Mouse (Mus musculus) cerebellum, postnatal 25 days (tissue): ENCODE measurements around the gene Pde4a.

ENCODE experiments used
- DNase-seq, 2 experiments: peaks; one replicate each; pipeline ENCODE4 v3.0.0; 2021; ENCODE audit warnings: mixed read lengths in 2 of 2

Pde4a gene

DNA sequence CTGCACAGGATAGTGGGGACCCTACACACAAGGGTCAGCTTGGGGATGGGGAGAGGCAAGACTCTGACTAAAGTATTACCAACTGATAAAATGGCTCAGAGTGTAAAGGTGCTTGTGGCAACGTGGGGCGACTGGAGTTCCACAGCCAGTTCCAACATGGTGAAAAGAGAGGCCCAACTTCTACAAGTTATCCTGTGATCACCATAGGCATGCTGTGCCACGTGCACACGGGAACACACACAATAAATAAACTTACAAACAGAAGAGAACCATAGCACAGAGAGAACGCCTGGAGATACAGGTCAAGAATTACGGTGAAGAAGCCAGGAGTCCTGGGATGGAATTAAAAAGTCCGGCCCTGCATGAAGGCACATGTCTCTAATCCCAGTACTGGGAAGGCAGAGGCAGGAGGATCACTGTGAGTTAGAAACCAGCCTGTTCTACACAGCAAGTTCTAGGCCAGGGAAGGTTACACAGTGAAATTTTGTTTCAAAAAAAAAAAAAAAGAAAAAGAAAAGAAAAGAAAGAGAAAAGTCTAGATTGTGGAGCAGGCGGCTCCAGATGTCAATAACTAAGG is 16.3 kb upstream of the Pde4a start:
- DNase-seq = no peak

DNA sequence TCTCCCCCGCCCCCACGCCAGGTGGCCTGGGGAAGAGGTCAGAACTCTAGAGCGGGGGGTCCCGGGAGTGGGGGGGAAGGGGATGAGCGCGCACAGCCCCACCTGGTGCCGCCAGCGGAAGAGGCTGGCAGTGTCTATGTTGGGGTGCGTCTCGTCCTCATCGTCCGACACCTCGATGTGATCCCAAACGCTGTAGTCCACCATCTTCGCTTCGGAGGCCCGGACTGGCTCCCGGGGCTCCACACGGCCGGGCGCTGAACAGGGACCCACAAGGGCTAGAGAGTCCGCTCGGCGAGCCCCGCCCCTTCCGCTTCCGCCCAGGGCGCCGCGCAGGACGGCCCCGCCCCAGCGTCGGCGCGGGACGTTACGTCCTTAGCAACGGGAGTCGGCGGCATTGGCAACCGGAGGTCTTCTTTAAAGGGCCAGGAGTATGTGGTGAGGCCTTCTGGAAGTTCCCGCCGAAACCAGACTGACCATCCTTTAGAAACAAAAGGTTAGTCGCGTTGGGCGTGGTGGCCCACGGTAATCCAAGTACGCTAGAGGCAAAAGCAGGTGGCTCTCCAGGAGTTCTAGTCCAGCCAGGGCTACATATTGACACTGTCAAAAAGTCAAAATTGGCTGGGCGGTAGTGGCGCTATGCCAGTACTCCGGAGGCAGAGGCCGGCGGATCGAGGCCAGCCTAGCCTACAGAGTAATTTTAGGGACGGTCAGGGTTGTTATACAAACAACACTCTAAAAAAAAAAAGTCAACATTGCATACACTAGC is 15.7 kb upstream of the Pde4a start, which contains the start of gene Cdc37:
Gene Cdc37 (minus strand): TSS at position 329 of the 766 bp plus-strand sequence.
- DNase-seq = peak; percentile 94 to 97

DNA sequence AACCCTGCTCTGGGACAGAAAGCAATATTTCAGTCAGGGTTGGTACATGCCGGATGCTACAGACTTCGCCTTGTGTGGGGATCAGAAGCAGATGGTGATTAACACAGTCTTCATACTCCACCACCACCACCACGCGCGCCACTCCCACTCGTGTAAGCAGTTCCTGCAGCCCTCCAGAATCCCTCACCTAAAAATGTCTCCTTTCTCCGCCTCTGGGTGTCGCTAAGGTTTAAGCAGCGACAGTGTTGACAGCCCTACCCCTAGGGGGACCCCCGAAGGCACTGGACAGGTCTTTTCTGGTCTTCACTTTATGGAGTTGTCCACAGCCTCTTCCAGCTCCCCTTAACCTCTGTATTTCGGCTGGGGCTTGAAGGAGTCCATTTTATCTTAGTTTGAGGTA is 12.8 kb upstream of the Pde4a start:
- peak in 1 of 2 experiments; percentile 54 for DNase-seq

DNA sequence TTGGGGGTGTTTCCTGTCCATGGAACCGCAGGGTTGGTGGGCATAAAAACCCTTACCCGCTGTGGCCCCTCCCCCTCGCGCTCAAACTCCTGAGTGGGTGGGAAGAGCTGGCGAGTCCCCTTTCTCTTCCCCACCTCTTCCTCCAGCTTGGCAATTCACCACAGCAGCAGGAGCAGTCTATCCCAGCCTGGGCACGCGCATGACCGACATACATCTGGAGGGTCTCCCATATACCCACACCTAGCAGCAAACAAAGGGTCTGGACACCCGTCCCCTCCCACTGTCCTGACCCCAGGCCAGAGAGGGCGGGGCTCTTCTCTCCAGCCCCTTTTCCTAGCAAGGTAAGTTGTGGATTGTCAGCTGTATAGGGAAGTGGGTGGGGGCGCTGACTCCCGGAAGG is 12.2 kb upstream of the Pde4a start:
- DNase-seq = no peak

DNA sequence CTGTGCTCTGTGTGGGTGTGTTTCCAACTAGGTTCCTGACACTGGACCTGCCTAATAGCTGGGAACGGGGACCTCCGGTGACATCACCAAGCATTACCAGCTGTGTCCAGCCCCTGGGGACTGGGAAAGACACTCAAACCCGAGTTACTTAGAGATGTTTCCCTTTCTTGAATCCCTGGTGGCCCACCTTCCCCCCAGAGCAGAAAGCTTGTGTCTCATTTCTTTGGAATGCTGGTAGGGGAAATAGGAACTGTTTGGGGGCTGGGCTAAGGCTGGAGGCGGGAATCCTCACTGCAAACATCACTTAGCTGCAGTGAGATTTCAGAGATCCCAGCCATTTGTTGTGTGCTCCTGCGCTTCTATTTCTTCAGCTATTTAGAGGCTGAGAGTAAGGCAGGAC is 11.7 kb upstream of the Pde4a start:
- DNase-seq = no peak

DNA sequence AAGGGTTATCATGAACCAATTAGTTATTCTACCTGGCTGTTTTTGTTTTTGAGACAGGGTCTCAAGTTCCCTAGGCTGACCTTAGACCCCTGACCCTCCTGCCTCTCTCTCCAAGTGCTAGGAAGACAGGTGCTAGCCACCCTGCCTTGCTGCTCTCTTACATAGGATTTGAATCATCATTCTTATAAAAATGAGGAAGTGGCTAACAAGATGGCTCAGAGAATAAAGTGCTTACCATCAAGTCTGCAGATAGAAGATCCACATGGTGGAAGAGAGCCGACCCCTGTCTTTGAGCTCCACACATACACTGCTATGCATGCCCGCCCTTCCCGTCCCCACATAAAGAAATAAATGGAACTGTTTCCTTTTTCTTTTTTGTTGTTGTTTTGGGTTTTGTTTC is 10.7 kb upstream of the Pde4a start:
- DNase-seq = no peak

DNA sequence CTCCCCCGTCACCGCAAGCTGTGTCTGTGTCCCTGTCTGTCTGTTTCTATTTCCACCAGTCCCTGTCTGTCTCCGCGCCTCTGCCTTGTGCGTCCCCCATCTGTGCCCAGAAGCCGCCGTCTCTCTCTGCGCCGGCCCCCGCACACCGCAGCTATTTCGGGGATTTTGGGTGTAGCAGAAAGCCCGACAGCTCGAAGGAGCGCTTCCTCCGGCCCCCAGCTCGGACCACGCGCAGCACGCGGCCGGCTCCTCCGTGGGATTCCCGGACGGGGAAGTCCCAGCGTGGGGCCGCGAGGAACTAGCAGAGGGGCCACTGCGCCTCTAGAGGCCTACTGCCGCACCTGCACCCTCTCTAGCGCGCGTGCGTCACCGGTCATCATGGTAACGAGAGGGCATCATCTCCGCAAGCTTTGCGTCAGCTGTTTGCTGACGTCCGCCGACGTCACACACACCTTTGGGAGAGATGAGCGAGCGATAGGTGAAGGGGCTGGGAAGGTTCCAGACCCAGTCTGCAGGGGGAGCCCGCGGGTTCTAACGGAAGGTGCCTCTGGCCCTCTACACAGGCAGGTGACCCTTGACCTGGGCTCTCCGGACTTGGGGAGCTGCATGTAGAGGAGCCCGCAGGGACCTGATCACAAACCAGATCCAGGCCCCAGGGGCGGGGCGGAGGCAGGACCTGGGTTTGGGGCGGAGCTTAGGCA is 4.2 kb upstream of the Pde4a start:
- peak; percentile 94 to 95 for DNase-seq

DNA sequence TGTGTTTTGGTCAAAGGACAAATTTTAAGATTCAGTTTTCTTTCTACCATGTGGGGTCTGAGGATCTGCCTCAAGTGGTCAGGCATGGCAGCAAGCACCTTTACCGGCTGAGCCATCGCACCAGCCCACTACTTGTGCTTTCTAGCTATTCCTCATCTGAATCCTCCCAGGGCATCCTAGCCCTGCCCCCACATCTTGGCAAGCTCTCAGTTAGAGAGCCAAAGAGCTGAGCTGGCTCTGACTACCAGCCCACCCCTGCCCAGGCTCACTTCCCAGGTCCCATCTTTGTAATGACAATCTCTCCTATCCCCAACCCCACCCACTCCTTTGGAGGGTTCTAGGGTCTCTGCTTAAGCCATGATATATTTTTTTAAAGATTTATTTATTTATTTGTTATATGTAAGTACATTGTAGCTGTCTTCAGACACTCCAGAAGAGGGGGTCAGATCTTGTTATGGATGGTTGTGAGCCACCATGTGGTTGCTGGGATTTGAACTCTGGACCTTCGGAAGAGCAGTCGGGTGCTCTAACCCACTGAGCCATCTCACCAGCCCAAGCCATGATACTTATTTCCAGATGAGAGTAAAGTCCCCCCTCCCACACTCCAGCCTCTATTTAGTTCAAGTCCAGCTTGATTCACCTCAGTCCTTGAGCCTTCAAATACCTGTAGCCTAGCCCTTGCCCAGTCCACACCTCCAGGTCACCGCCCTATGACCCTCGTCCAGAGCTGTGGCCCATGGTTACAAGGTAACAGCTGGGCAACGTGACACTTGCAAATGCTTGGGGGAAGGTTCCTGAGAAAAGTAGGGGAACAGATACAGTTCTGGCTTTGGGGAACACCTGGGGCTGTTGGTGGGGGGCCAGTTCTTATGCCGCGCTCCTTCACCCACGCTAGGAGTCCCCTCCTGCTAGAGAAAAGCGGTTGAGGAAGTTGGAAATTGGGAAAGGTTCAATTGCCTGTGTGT is 2.1 kb upstream of the Pde4a start:
- DNase-seq = no peak

DNA sequence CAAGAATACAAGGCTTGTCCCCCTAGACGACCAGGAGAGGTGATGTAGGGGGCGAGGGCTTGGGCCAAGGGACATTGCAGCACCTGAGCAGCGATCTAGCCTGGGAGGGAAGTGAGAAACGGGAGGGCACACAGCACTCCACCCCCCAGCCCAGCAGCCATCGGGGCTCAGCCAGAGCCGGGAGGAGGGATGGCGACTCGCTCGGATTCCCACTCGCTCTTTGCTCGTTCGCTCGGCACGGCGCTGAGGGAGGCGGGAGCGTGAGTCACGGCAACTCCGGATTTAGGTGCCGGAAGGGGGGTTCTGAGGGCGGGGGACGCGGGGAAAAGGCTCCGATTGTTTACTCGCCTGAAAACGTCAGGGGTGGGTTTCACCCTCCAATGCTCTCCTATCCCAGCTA is 1.4 kb upstream of the Pde4a start:
- DNase-seq = no peak

DNA sequence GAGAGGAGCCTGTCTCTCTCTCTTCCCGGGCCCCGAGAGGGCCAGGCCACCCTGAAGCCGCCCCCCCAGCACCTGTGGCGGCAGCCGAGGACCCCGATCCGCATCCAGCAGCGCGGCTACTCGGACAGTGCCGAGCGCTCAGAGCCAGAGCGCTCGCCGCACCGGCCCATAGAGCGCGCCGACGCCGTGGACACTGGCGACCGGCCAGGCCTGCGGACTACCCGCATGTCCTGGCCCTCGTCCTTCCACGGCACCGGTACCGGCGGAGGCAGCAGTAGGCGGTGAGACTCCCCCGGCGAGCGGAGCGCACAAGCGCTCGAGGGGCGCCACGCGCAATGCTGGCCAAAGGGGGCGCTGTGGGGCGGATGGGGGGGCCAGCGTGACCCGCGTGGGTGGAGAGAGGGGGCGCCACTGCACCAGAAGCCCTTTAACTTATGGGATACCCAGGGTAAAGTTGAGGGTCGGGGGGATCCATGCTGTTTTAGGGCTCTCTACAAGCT is 488 bp downstream of the Pde4a start:
- peak; percentile 43 to 68 for DNase-seq

DNA sequence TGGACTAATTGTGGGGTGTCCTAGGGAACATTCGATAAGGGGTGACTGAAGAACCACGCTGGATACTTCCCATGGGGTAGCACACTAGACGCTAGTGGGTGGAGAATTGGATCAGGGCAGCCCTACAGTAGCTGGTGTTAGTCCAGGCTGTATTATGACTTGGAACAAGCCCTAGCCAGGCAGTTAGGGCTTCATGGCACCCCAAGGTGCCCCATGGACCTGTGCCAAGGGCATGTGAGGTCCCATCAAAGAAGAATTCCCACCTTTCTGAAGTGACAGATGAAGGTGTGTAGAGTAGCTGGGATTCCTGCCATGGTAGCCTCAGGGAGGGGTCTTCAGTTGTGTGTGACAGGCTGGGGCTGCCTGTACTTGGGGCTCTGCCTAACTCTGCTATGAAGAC is 1.0 kb downstream of the Pde4a start:
- no peak for DNase-seq

DNA sequence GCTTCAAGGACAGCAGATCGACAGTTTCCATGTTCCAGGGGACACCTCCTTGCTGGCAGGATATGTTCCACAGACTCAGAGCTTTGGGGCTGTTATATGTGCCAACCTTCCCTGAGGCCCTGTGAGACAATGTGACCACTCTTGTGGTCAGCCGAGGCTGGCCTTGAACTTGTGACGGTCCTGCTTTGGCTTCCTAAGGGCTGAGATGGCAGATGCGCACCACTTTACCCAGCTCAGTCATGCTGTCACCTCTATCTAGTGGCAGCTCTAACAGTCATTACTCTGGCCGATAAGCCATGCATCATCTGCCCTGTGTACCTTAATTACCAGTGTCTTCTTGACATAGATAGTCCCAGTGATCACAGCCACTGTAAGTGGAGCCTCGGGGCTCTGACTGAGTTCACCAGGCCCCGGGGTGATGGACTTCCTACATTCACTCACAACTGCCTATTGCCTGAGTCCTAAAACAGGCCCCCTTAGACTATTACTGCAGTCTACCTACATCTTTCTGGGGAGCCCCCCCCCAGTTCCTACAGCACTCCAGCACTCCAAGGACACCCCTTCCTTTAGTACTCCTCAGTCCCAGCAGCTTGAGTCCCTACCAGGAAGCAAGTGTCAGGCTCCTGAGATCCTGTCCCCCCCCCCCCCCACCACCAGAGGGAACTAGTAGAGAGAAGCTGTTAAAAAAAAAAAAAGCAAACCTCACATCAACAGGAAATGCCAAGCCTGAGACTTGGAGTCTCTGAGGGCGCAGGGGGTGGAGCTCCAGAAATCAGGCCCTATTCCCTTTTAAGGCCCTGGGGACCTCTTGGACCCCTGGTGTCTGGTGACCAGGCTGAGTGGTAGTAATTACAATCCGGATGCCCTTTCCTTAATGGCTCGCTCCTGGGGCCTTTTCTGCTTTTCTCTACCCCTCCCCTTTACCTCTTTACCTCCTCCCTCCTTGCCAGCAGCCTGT is 1.9 kb downstream of the Pde4a start:
- DNase-seq = no peak

DNA sequence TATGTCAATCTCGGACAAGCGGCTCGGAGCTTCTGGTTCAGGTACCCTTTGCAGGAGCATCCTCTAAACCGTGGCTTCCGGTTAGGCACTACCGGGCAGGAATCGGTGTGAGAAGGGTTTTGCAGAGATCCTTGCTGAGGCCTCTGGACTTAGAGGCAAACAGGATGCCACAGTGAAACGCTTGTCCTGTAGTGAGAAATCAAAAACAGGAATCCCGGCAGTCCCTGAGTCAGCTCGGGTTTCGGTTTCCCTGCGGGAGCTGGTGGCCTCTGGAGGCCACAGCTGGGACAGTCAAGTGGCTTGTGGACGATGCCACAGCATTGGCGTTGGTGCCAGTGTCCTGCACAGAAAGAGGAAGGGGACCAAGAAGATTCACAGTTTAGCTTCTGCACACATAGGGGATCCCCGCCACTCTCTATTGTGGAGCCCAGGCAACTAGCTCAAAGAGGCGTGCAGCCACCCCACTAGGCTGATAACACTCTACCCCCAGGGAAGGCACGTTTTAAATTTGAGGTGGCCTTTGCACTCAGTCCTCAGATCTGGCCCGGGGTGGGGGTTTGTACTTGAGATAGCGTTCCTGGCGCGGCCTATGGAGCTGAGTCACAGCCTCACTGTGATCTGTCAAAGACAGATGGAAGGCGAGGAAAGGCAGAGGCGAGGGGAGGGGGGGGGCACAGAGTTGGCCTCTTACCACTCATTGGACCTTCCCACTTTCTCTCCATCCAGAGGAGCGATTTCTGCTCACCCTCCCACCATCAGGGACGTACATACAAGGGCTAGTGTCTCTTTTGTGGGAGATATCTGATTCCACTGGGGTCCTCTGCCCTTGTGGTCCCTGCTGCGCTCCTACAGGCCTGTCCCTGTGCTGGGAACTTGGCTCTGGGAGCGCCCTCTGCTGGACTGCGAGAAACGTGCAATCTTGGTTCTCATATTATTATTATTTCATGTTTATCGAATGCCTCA is 2.9 kb downstream of the Pde4a start:
- peak; percentile 81 to 84 for DNase-seq

DNA sequence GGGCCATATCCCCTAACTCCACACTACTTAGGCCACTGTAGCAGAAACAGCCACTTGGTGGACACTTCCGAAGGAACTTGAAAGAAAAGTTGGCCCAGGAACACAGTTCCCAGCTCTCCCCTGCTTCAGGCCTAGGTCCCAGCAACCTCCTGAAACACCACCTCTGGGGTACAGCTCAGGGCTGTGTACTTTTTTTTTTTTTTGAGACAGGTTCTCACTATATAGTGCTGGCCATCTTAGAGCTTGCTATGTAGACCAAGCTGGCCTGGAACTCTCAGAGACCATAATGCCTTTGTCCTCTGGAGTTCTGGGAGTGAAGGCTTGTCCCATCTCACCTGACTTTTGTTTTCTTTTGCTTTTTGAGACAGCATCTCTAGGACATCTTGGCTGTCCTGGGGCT is 3.6 kb downstream of the Pde4a start:
- no peak for DNase-seq

DNA sequence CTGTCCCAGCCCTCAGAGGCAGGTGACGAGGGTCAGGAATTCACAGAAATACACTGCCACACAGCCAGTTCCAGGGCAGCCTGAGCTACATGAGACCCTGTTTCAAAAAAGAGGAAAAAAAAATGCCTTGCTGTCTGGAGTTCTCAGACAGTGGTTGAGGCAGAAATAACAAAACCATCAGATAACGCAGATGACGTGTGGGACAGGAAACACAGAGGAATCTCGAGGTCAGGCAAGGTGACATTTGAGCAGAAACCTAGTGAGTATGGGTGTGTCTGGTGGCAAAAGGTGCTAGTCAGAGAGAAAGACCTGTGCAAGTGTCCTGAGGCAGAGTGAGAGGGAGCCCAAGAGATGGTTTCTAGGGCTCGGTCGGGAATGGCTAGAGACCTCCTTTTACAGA is 6.8 kb downstream of the Pde4a start:
- no peak for DNase-seq

DNA sequence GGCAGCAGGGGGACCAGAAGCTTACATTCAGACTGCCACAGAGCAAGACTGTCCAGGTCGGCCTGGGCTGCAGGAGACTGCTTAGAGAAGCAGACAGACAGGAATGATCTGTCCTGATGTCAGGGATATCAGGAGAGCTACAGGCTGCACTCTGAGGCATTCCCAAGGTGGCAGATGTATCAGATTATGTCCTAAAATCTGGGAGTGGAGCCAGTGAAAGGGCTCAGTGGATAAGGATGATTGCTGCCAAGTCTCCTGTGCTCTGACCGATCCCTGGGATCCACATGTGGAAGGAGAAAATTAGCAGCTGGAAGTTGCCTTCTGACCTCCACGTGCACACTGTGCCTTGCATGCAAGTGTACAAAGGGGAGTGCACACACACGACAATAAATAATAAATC is 14.9 kb downstream of the Pde4a start:
- no peak for DNase-seq

DNA sequence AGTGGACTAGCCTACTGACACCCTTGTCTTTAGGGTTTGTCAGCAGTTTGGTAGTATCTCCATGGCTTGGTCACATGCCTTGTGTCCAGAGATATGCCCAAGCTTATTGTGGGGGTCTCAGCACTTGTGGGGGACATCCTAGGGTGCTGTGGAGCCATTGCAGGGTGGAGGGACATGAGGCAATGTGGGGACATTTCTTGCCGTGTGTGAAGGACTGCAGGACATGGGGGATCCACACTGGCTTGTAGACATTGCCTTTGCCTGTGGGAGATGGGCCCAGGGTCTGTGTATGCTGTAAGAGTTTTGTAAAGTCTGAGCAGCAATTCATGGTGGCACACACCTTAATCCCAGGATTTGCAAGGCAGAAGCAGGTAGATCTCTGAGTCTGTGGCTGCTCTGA is 15.3 kb downstream of the Pde4a start:
- DNase-seq = no peak

DNA sequence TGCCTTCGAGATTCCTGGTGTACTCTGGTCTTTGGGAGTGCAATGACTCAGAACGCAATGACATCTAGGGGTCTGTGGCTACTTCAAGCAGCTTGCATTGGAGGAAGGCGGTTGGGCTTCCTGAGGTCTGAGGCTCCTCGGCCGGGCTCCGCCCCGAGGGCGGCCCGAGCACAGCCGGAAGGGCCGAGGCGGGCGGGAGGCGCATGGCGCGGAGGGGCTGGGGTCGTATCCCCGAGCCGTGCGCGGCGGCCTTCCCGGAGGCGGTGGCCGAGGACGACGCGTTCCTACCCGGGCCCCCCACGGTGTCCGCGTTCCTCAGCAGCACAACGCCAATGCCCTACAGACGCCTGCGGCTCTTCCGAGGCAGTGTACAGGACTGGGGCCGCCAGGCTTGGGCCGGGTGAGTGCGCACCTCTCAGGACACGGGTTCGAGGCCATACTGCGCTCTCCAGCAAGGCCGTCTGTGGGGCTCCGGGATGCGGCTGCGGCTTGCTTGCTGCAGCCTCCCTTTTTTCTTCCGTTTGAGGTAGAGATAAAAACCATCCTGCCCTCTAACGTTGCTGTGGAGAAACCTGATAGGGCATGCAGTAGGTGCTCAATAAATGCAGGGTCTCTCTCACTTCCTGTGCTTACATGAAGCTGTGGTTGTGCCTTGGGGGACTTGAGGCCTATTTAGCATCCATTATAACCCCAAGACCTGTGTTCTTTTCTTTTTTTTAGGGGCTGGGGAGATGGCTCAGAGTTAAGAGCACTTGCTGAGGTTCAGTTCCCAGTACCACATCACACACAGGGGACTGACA is 16.1 kb downstream of the Pde4a start:
- no peak for DNase-seq

DNA sequence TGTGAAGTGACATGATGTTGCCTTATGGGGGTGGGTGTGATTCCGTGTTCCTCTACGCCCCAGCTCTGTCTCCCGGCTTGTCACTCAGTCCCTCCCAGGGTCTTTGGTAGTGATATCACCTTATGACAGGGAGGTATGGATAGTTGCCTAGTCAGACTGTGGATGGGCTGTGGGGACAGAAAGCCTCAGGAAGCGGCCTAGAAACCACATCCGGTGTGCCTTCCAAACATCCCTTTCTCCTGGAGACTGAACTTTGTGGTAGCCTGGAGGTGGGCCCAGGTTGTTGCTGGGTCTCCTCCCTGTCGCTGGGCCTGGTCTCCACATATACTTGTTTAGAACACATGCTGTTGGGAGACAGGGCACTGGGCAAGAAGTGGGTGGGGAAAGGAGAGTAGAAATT is 17.9 kb downstream of the Pde4a start:
- DNase-seq = no peak
